Mouse (Mus musculus) frontal cortex, postnatal 25 days (tissue): ENCODE data around the gene Stxbp2.
"Not testable (repeated sequence)": the region's sequence is repeated elsewhere in the genome, so short reads cannot be mapped to it uniquely, and the experiment has no call there.

Experiments used
- DNase-seq, 2 experiments: peaks; one replicate each; pipeline ENCODE4 v3.0.0; 2022; ENCODE audit warnings: low spot score in 2 of 2

Gene Stxbp2

GRCm38 (mm10) chr8:3630647-3631477 is at the start of gene Stxbp2:
Gene Stxbp2, plus strand, starts transcription at chr8:3630955.
- peak in 1 of 2 experiments; percentile 46 for DNase-seq

- DNase-seq: not testable (repeated sequence)
These were observed 48.8 kb upstream of the Stxbp2 start for GRCm38 (mm10) chr8:3581961-3582360.

- no peak for DNase-seq
These were observed 44.3 kb upstream of the Stxbp2 start for GRCm38 (mm10) chr8:3586452-3586851.

GRCm38 (mm10) chr8:3586993-3587390 is 43.8 kb upstream of the Stxbp2 start, which contains the start of gene Camsap3:
Gene Camsap3, plus strand, starts transcription at chr8:3587293.
- no peak for DNase-seq

GRCm38 (mm10) chr8:3587391-3588257 is 43.1 kb upstream of the Stxbp2 start:
- DNase-seq: peak; percentile 42 to 54

- no peak for DNase-seq
These were observed 42.5 kb upstream of the Stxbp2 start for GRCm38 (mm10) chr8:3588258-3588633.

GRCm38 (mm10) chr8:3593470-3593869 is 37.3 kb upstream of the Stxbp2 start:
- DNase-seq: no peak

DNA sequence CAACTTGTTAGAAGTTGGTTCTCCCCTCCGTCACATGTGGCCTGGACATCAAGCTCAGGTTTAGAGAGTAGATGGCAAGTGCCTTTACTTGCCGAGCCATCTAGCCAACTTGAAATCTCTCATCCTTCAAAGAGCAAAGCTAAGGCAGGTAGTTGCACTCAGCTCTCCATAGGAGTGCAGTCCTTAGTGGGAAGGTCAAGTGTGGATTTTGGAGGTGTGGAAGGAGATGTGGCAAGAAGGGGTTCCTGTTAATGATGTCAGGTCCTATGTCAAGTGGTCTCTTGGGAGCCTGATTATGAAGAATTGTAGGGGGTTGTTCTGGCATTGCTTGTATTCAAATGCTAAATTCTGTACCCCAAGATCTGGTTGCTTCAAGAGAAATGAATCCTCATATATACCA is 36.3 kb upstream of the Stxbp2 start:
- no peak for DNase-seq

DNA sequence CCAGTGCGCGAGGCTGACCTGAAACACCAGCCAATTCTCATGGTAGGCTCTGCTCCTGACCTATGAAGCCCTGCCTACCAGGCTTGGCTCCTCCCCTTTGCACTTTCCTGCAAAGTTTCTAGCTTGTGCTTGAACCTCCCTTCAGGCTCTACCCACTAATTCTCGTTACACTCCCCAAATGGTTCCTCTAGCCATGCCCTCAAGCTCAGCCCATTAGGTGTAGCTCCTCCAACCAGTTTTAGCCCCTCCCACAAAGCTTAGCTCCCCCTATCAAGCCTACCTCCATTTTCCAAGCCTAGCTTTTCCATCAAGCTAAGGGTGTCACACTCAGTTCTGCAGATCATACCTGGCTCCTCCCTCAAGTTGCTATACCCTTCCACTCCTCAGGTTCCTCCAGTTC is 32.7 kb upstream of the Stxbp2 start:
- no peak for DNase-seq

GRCm38 (mm10) chr8:3599219-3599618 is 31.5 kb upstream of the Stxbp2 start:
- DNase-seq: no peak

- DNase-seq: no peak
These were observed 30.4 kb upstream of the Stxbp2 start for GRCm38 (mm10) chr8:3600401-3600800.

DNA sequence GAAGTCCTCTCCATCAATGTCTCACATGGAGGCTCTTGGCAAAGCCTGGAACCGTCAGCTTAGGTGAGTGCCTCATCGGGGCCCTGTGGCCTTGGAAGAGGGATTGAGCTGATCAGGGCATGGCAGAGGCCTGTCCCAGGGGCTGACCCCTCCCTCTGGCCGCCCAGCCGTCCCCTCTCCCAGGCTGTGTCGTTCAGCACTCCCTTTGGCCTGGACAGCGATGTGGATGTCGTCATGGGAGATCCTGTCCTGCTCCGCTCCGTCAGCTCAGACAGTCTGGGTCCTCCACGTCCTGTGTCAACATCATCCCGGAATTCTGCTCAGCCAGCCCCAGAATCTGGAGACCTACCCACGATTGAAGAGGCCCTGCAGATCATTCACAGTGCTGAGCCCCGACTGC is 27.3 kb upstream of the Stxbp2 start:
- DNase-seq: no peak

DNA sequence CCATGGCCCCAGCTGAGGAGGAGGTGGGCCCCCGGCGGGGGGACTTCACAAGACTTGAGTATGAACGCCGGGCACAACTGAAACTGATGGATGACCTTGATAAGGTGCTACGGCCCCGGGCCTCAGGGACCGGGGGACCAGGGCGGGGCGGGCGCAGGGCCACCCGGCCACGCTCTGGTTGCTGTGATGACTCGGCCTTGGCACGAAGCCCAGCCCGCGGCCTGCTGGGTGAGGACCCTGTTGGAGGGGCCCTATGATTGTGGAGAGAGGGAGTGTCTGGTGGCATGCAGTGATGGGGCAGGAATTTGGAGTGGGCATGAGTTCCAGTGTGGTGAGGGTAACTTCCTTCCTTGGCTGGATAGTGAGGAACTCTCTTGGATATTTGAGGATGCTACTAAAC is 24.2 kb upstream of the Stxbp2 start:
- no peak for DNase-seq

DNA sequence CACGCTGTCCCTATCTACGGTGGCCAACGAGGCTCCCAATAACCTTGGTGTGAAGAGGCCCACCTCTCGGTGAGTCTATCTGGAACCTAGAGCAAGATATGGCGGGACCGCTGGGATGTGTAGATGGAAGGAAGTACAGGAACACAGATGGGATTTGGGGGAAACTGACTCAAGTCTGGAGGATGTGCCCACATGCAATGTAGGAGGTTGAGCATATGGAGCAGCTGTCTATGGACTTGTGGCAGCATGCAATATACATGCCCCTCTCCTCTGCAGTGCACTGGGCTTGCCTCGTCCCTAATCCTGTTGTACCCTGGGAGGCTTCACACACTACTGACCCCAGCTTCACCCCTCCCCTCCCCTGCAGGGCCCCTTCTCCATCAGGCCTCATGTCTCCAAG is 22.9 kb upstream of the Stxbp2 start:
- no peak for DNase-seq

DNA sequence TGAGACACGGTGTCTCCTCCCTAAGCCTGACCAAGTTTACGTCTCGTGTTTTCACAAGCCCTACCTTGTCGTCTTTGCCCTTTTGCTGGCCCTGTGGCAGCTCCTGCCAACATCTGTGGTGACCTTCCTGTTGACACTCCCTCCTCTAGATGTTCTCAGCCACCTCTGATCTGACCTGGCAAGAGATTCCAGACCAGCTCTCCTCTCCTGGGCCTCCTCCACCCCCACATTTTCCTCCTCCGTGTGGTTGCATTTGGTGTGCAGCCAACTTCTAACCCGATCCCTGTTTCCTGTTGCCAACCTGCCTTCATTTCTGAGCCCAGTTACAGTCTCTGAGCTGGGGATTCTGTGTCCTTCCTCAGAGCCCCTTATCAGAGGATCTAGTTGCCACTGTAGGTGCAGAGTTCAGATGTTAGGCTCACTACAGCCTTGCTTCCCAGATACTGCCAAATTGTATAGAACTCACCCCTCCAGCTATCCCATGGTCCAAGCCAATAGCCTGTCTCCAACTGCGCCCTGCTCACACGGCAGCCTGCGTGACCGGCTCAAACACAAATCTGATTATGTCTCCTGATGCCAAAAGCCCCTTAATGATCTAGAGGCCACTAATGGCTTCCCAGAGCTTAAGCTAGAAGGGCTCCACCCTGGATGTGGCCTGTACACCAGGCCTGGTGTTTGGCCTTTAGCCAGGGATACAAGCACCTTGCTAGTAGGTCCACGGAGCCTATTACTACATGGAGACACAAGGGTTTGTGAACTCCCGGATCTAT is 21.5 kb upstream of the Stxbp2 start:
- DNase-seq: no peak

DNA sequence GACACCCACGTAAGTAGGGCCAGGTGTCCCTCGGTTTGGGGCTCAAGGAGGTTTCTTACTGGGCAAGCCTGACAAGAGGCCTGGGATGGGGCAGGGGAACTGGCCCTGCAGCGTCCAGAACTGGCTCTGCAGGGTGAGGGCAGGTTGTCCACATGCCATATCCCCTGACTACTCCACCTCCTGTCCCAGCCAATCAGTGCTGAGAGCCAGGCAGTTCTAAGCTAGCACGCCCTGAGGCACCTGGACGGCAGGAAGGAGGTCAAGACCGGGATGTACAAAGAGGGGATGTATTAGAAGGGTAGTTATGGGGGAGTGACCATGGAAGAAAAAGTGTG is 21.0 kb upstream of the Stxbp2 start:
- DNase-seq: no peak

- DNase-seq: peak; percentile 99
These were observed 9.4 kb upstream of the Stxbp2 start, which contains the start of the genes Xab2 and Pet100 for GRCm38 (mm10) chr8:3621199-3621970. Gene Xab2, minus strand, starts transcription at chr8:3621316. Gene Pet100, plus strand, starts transcription at chr8:3621548.

- no peak for DNase-seq
These were observed 8.6 kb upstream of the Stxbp2 start for GRCm38 (mm10) chr8:3622119-3622518.

GRCm38 (mm10) chr8:3625445-3625844 is 5.3 kb upstream of the Stxbp2 start, which contains the start of gene Pcp2:
Gene Pcp2, minus strand, starts transcription at chr8:3625545.
- no peak for DNase-seq

DNA sequence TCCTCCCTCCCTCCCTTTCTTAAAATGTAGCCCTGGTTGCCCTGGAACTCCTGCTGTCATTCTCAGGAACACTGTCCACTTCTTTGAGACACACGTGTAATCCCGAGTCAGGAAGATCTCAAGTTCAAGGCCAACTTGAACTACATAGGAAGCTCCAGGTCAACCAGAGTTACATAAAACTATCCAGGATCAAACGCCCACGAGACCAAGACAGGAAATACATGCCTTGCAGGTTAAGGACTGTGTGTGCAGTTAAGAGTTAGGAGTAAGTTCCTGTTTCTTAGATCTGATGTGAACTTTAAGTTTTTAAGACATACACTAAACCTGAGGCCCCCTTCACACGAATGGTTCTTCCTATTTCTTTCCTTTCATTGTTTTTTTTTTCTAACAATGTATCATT is 3.8 kb upstream of the Stxbp2 start:
- no peak for DNase-seq

- no peak for DNase-seq
These were observed 2.7 kb upstream of the Stxbp2 start for GRCm38 (mm10) chr8:3628014-3628413.
